Mouse (Mus musculus): ENCODE data around the gene Gm28048. TPM values are rescaled to one million over a fixed set of nuclear protein-coding genes. Genes with fewer than 3 reads are reported as not detected.

Gm28048 gene
- polyA plus RNA-seq, 1 experiment from 2014 or later, result 8.2 TPM

- Histone ChIP-seq H3K4me3 (ENCODE audit: low read depth, low read length) (no peak overlapping the region), H3K4me2 (no peak overlapping the region), H3K9me3 (replicated peaks; ENCODE audit: control insufficient read depth, low read length) (no peaks in the 10 kb centered on the region), H3K27me3 (ENCODE audit: control insufficient read depth, insufficient read depth, low read length) (no peaks in the 10 kb centered on the region), H3K9ac (ENCODE audit: low read depth, low read length) (no peak overlapping the region), H3K4me1 (ENCODE audit: control insufficient read depth, insufficient read depth, low read length) (peaks cover 34% of the 10 kb centered on the region), H3K36me3 (ENCODE audit: control insufficient read depth, insufficient read depth, low read length) (no peaks in the 10 kb centered on the region), H3K27ac (ENCODE audit: low read depth, low read length) (no peak overlapping the region)
- no peak for ATAC-seq (replicated peaks; ENCODE audit: insufficient number of reproducible peaks, low FRiP score, low TSS enrichment)
- WGBS (ENCODE audit: insufficient replicate concordance), result 45% methylated on average over 8 of the region's 8 CpGs
Measured at GRCm38 (mm10) chr11:22847732-22848648, 133.9 kb downstream of the Gm28048 start.

GRCm38 (mm10) chr11:22846960-22847731 is 134.7 kb downstream of the Gm28048 start:
- no peak overlapping the region for H3K4me3 ChIP-seq (ENCODE audit: low read depth, low read length)
- no peaks in the 10 kb centered on the region for H3K36me3 ChIP-seq (ENCODE audit: control insufficient read depth, insufficient read depth, low read length)
- no peak overlapping the region for H3K27ac ChIP-seq (ENCODE audit: low read depth, low read length)
- H3K27me3 ChIP-seq (ENCODE audit: control insufficient read depth, insufficient read depth, low read length), result no peaks in the 10 kb centered on the region
- H3K4me2 ChIP-seq, result no peak overlapping the region
- 35% methylated on average over 8 of the region's 8 CpGs for WGBS (ENCODE audit: insufficient replicate concordance)
- no peaks in the 10 kb centered on the region for H3K9me3 ChIP-seq (replicated peaks; ENCODE audit: control insufficient read depth, low read length)
- H3K4me1 ChIP-seq (ENCODE audit: control insufficient read depth, insufficient read depth, low read length), result peaks cover 34% of the 10 kb centered on the region
- ATAC-seq (replicated peaks; ENCODE audit: insufficient number of reproducible peaks, low FRiP score, low TSS enrichment), result no peak
- no peak overlapping the region for H3K9ac ChIP-seq (ENCODE audit: low read depth, low read length)

GRCm38 (mm10) chr11:22846093-22846835 is 135.6 kb downstream of the Gm28048 start:
- H3K4me2 ChIP-seq, result no peak overlapping the region
- H3K4me3 ChIP-seq (ENCODE audit: low read depth, low read length), result no peak overlapping the region
- H3K9ac ChIP-seq (ENCODE audit: low read depth, low read length), result no peak overlapping the region
- H3K4me1 ChIP-seq (ENCODE audit: control insufficient read depth, insufficient read depth, low read length), result peaks cover 34% of the 10 kb centered on the region
- H3K36me3 ChIP-seq (ENCODE audit: control insufficient read depth, insufficient read depth, low read length), result no peaks in the 10 kb centered on the region
- no peaks in the 10 kb centered on the region for H3K27me3 ChIP-seq (ENCODE audit: control insufficient read depth, insufficient read depth, low read length)
- no peak for ATAC-seq (replicated peaks; ENCODE audit: insufficient number of reproducible peaks, low FRiP score, low TSS enrichment)
- no peaks in the 10 kb centered on the region for H3K9me3 ChIP-seq (replicated peaks; ENCODE audit: control insufficient read depth, low read length)
- 57% methylated on average over 6 of the region's 6 CpGs for WGBS (ENCODE audit: insufficient replicate concordance)
- H3K27ac ChIP-seq (ENCODE audit: low read depth, low read length), result no peak overlapping the region

DNA sequence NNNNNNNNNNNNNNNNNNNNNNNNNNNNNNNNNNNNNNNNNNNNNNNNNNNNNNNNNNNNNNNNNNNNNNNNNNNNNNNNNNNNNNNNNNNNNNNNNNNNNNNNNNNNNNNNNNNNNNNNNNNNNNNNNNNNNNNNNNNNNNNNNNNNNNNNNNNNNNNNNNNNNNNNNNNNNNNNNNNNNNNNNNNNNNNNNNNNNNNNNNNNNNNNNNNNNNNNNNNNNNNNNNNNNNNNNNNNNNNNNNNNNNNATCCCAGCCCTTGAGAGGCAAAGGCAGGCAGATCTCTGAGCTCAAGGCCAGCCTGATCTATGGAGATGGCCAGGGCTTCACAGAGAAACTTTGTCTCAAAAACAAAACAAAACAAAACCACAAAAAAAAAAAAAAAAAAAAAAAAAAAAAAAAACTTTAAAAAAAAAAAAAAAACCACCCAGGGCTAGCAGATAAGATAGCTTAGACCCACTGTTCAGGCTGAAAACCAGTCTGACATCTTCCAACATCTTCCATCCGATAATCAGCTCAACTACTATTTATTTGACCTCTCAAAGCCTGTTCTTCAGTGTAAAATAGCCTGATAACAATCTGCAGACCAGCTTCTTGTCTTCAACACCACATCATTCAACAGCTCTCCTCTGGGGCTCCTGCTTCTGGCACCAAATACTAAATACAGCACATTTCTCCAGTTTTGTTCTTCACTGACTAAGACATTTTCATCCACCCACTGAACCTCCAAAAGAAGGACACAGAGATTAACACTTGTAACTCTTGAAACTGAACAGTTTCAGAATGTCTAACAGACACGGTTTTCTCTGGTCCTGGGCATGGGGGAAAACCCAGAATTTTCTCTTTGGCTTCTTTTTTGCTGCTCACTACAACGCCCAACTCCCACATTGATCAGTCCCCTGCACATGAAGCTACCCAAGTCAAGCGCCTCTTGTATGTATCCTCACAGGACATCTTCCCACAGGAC is 136.9 kb downstream of the Gm28048 start:
- Histone ChIP-seq H3K4me2 (no peak overlapping the region), H3K4me1 (ENCODE audit: control insufficient read depth, insufficient read depth, low read length) (peaks cover 30% of the 10 kb centered on the region), H3K36me3 (ENCODE audit: control insufficient read depth, insufficient read depth, low read length) (no peaks in the 10 kb centered on the region), H3K4me3 (ENCODE audit: low read depth, low read length) (no peak overlapping the region), H3K27me3 (ENCODE audit: control insufficient read depth, insufficient read depth, low read length) (no peaks in the 10 kb centered on the region), H3K9me3 (replicated peaks; ENCODE audit: control insufficient read depth, low read length) (no peaks in the 10 kb centered on the region), H3K27ac (ENCODE audit: low read depth, low read length) (no peak overlapping the region), H3K9ac (ENCODE audit: low read depth, low read length) (no peak overlapping the region)
- 48% methylated on average over 4 of the region's 4 CpGs for WGBS (ENCODE audit: insufficient replicate concordance)
- no peak for ATAC-seq (replicated peaks; ENCODE audit: insufficient number of reproducible peaks, low FRiP score, low TSS enrichment)

DNA sequence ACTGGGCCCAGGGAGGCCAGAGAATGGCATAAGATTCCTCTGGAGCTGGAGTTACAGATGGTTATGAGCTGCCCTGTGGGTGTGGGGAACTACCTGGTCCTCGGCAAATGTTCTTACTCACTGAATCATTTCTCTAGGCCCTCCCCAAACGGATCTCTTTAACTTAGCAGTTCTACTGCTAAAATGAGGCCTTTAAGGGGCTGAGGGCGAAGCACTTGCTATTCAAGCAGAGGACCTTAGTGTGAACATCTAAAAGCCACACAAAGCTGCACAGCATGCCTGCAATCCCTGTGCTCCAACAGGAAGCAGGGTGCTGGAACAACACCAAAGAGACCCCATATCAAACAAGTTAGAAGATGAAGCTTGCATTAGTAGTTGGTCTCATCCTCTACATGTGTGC is 142.4 kb downstream of the Gm28048 start:
- no peaks in the 10 kb centered on the region for H3K27me3 ChIP-seq (ENCODE audit: control insufficient read depth, insufficient read depth, low read length)
- WGBS (ENCODE audit: insufficient replicate concordance), result 67% methylated on average over 3 of the region's 3 CpGs
- no peaks in the 10 kb centered on the region for H3K9me3 ChIP-seq (replicated peaks; ENCODE audit: control insufficient read depth, low read length)
- H3K4me2 ChIP-seq, result no peak overlapping the region
- no peak for ATAC-seq (replicated peaks; ENCODE audit: insufficient number of reproducible peaks, low FRiP score, low TSS enrichment)
- H3K4me3 ChIP-seq (ENCODE audit: low read depth, low read length), result no peak overlapping the region
- no peak overlapping the region for H3K27ac ChIP-seq (ENCODE audit: low read depth, low read length)
- H3K36me3 ChIP-seq (ENCODE audit: control insufficient read depth, insufficient read depth, low read length), result no peaks in the 10 kb centered on the region
- no peaks in the 10 kb centered on the region for H3K4me1 ChIP-seq (ENCODE audit: control insufficient read depth, insufficient read depth, low read length)
- no peak overlapping the region for H3K9ac ChIP-seq (ENCODE audit: low read depth, low read length)

GRCm38 (mm10) chr11:22838361-22838760 is 143.5 kb downstream of the Gm28048 start:
- WGBS (ENCODE audit: insufficient replicate concordance), result 55% methylated on average over 1 of the region's 1 CpGs
- ATAC-seq (replicated peaks; ENCODE audit: insufficient number of reproducible peaks, low FRiP score, low TSS enrichment), result no peak

DNA sequence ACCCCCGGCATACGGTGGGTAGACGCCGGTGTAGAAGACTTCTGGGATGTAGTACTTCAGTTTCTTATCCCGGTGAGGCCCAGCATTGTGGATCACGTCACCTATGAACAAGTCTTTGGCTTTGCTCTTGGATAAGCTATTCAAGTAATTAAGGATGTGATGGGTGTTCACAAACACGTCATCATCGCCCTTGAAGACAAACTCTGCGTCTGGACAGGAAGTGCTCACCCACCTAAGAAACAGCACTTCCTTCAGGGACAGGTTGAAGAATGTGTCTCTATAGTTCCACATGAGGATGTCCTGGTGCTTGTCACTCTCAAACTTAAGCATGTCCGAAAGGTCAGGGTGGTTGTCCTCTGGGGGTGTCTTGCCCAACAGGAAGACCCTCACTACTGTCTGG is 145.6 kb downstream of the Gm28048 start:
- H3K36me3 ChIP-seq (ENCODE audit: control insufficient read depth, insufficient read depth, low read length), result no peaks in the 10 kb centered on the region
- no peak for ATAC-seq (replicated peaks; ENCODE audit: insufficient number of reproducible peaks, low FRiP score, low TSS enrichment)
- no peaks in the 10 kb centered on the region for H3K27me3 ChIP-seq (ENCODE audit: control insufficient read depth, insufficient read depth, low read length)
- 89% methylated on average over 10 of the region's 10 CpGs for WGBS (ENCODE audit: insufficient replicate concordance)
- H3K9ac ChIP-seq (ENCODE audit: low read depth, low read length), result no peak overlapping the region
- H3K4me3 ChIP-seq (ENCODE audit: low read depth, low read length), result no peak overlapping the region
- H3K4me2 ChIP-seq, result no peak overlapping the region
- no peaks in the 10 kb centered on the region for H3K9me3 ChIP-seq (replicated peaks; ENCODE audit: control insufficient read depth, low read length)
- H3K4me1 ChIP-seq (ENCODE audit: control insufficient read depth, insufficient read depth, low read length), result no peaks in the 10 kb centered on the region
- no peak overlapping the region for H3K27ac ChIP-seq (ENCODE audit: low read depth, low read length)

More at GRCm38 (mm10) chr11:22838361-22838760, 143.5 kb downstream of the Gm28048 start:
- H3K4me3 ChIP-seq (ENCODE audit: low read depth, low read length), result no peak overlapping the region
- H3K27ac ChIP-seq (ENCODE audit: low read depth, low read length), result no peak overlapping the region
- no peaks in the 10 kb centered on the region for H3K9me3 ChIP-seq (replicated peaks; ENCODE audit: control insufficient read depth, low read length)
- no peaks in the 10 kb centered on the region for H3K4me1 ChIP-seq (ENCODE audit: control insufficient read depth, insufficient read depth, low read length)
- H3K36me3 ChIP-seq (ENCODE audit: control insufficient read depth, insufficient read depth, low read length), result no peaks in the 10 kb centered on the region
- no peak overlapping the region for H3K9ac ChIP-seq (ENCODE audit: low read depth, low read length)
- no peaks in the 10 kb centered on the region for H3K27me3 ChIP-seq (ENCODE audit: control insufficient read depth, insufficient read depth, low read length)
- H3K4me2 ChIP-seq, result no peak overlapping the region

Measured in heart, embryonic 11.5 days (tissue).